Comparison of ENCODE assay signal across 13 mouse cellular contexts in the genomic region with DNA sequence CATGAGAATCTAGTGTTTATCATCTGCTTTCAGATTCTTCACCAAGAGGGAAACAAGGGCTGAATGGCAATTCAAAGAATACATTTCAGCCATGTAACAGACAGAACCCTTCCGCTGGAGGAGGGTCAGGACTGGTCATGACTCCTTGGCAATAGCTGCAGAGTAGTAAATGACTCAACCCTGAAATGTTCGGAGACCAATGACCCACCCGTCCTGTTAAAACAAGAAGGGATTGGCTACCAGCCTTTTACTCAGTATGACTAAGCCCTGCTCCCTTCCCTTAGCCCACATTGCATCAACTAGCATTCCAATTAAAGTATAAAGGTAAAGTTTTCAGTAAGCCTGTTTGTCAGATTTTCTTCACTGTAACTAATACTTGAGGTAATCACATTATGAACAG.
DNase-seq lines count a peak whose midpoint lies in the region; ATAC-seq and TF ChIP-seq lines count a peak whose summit lies in the region.
"Had no signal": no experiment of that assay in that cellular context is flagged by ENCODE, and none has a peak within 500 bp of the region (broad histone marks: within the 10 kb centered on the region; RNA-seq: fewer than 3 reads in every experiment).

No protein-coding gene starts in this region.

- intact Hi-C loops in heart, postnatal 36 days (cut with DNase I): no loop called here

- H3K36me3 ChIP-seq in lung, postnatal 0 days (ENCODE audit: insufficient read depth, low read length): no peaks in the 10 kb centered on the region
- H3K36me3 ChIP-seq: embryonic facial prominence, embryonic 12.5 days had no signal

- TF ChIP-seq EP300 in lung, postnatal 0 days (IDR thresholded peaks at IDR 0.05): no peak

- no peak overlapping the region for H3K4me2 ChIP-seq in lung, postnatal 0 days (replicated peaks; ENCODE audit: low read depth, low read length)
- H3K4me2 ChIP-seq: embryonic facial prominence, embryonic 12.5 days; midbrain, embryonic 11.5 days had no signal

- peak; percentile 85 for ATAC-seq in lung, postnatal 0 days
- ATAC-seq: forebrain, postnatal 0 days; intestine, embryonic 16.5 days had no signal

- no peak for TF ChIP-seq POLR2A in lung, adult 2 months (IDR thresholded peaks at IDR 0.05; ENCODE audit: borderline replicate concordance, extremely low read depth, low read depth, low read length)

- TF ChIP-seq CTCF in lung, postnatal 0 days (IDR thresholded peaks at IDR 0.05): no peak
- TF ChIP-seq CTCF in lung, adult 2 months (IDR thresholded peaks at IDR 0.05; ENCODE audit: insufficient read depth, low read length): no peak

- no peak overlapping the region for H3K4me3 ChIP-seq in lung, postnatal 0 days (ENCODE audit: low read depth, low read length)
- no peak overlapping the region for H3K4me3 ChIP-seq in lung, adult 2 months (replicated peaks; ENCODE audit: extremely low read depth, low read depth, low read length)
- H3K4me3 ChIP-seq: embryonic facial prominence, embryonic 12.5 days had no signal

- H3K27me3 ChIP-seq in lung, postnatal 0 days (replicated peaks; ENCODE audit: insufficient read depth, low read length): no peaks in the 10 kb centered on the region
- H3K27me3 ChIP-seq: embryonic facial prominence, embryonic 12.5 days had no signal

- H3K27ac ChIP-seq in lung, postnatal 0 days (ENCODE audit: low read length): no peak overlapping the region
- H3K27ac ChIP-seq: embryonic facial prominence, embryonic 12.5 days had no signal

- no peaks in the 10 kb centered on the region for H3K9me3 ChIP-seq in lung, postnatal 0 days (ENCODE audit: low read length)
- H3K9me3 ChIP-seq: embryonic facial prominence, embryonic 12.5 days had no signal

- WGBS in lung, postnatal 0 days: 58% methylated on average over 3 of the region's 3 CpGs
- WGBS in lung, adult 2 months: 51% methylated on average over 3 of the region's 3 CpGs

- no peak overlapping the region for H3K9ac ChIP-seq in lung, postnatal 0 days (replicated peaks; ENCODE audit: low read depth)
- H3K9ac ChIP-seq: embryonic facial prominence, embryonic 12.5 days; forebrain, postnatal 0 days had no signal

- no peaks in the 10 kb centered on the region for H3K4me1 ChIP-seq in lung, postnatal 0 days (ENCODE audit: insufficient read depth, low read depth, low read length)
- H3K4me1 ChIP-seq in lung, adult 2 months (ENCODE audit: control insufficient read depth, insufficient read depth, low read length): no peaks in the 10 kb centered on the region; the same call in 1 of the 2 replicates
- H3K4me1 ChIP-seq: embryonic facial prominence, embryonic 12.5 days had no signal

- peak; percentile 93 for DNase-seq in heart, adult 11 months
- DNase-seq in heart, postnatal 36 days: no peak
- peak; percentile 82 for DNase-seq in lung, postnatal 0 days (ENCODE audit: low spot score)
- no peak for DNase-seq in lung, adult 2 months
- peak; percentile 73 for DNase-seq in adrenal gland, adult 2 months
- DNase-seq in skeletal muscle tissue, adult 2 months (ENCODE audit: low read depth, low spot score): peak; percentile 43
- DNase-seq in embryo, embryonic 9.5 days (ENCODE audit: extremely low spot score): no peak
- DNase-seq in retina, postnatal 1 day: no peak
- DNase-seq: cerebellum, adult 9-11 months; forebrain, postnatal 0 days had no signal

Comparison
In these comparisons a context has a peak if more than half of its experiments do, and no peak if none do; other contexts are left out.
1. DNase-seq: peak in heart, adult 11 months (single experiment), lung, postnatal 0 days (single experiment), adrenal gland, adult 2 months (single experiment) and skeletal muscle tissue, adult 2 months (single experiment); none in heart, postnatal 36 days (0 of 2), lung, adult 2 months (single experiment), embryo, embryonic 9.5 days (single experiment) and retina, postnatal 1 day (single experiment).